Mouse (Mus musculus) ovary, postnatal 10 days (tissue): ENCODE results near the gene Tmem163.
A peak's percentile ranks its signal among the peaks of the same experiment; 100 is the strongest.

ENCODE experiments used
- DNase-seq: peaks from one replicate; pipeline ENCODE4 v3.0.0; 2022; ENCODE audit warnings: low spot score

Gene Tmem163

GRCm38 (mm10) chr1:127496737-127497543, 182.4 kb downstream of the Tmem163 start:
- peak; percentile 25 for DNase-seq

GRCm38 (mm10) chr1:127487161-127487560, 192.2 kb downstream of the Tmem163 start:
- DNase-seq, result no peak

- DNase-seq, result no peak
These were observed 194.5 kb downstream of the Tmem163 start for GRCm38 (mm10) chr1:127484826-127485225.

- DNase-seq, result no peak
These were observed 195.2 kb downstream of the Tmem163 start for GRCm38 (mm10) chr1:127484188-127484587.

- no peak for DNase-seq
These were observed 196.4 kb downstream of the Tmem163 start for GRCm38 (mm10) chr1:127482911-127483310.

GRCm38 (mm10) chr1:127475756-127476155, 203.6 kb downstream of the Tmem163 start:
- no peak for DNase-seq

- no peak for DNase-seq
These were observed 209.2 kb downstream of the Tmem163 start for GRCm38 (mm10) chr1:127470175-127470574.

- DNase-seq, result no peak
These were observed 212.1 kb downstream of the Tmem163 start for GRCm38 (mm10) chr1:127467238-127467637.

- no peak for DNase-seq
These were observed 214.1 kb downstream of the Tmem163 start for GRCm38 (mm10) chr1:127465292-127465691.

- no peak for DNase-seq
These were observed 215.3 kb downstream of the Tmem163 start for GRCm38 (mm10) chr1:127464041-127464440.

GRCm38 (mm10) chr1:127461017-127461416, 218.3 kb downstream of the Tmem163 start:
- DNase-seq, result no peak

GRCm38 (mm10) chr1:127459576-127459975, 219.8 kb downstream of the Tmem163 start:
- no peak for DNase-seq

GRCm38 (mm10) chr1:127459015-127459451, 220.3 kb downstream of the Tmem163 start:
- no peak for DNase-seq

GRCm38 (mm10) chr1:127453397-127453796, 226.0 kb downstream of the Tmem163 start:
- DNase-seq, result no peak

- no peak for DNase-seq
These were observed 234.4 kb downstream of the Tmem163 start for GRCm38 (mm10) chr1:127444836-127445485.

- no peak for DNase-seq
These were observed 236.2 kb downstream of the Tmem163 start for GRCm38 (mm10) chr1:127442880-127443877.

GRCm38 (mm10) chr1:127441736-127442135, 237.6 kb downstream of the Tmem163 start:
- no peak for DNase-seq

- DNase-seq, result no peak
These were observed 238.3 kb downstream of the Tmem163 start for GRCm38 (mm10) chr1:127441007-127441406.

GRCm38 (mm10) chr1:127439452-127439891, 239.9 kb downstream of the Tmem163 start:
- DNase-seq, result no peak

GRCm38 (mm10) chr1:127437091-127437490, 242.3 kb downstream of the Tmem163 start:
- DNase-seq, result no peak
